Mouse (Mus musculus) forebrain, embryonic 11.5 days (tissue): ENCODE data around the gene Stk38. TPM values are rescaled to one million over a fixed set of nuclear protein-coding genes. Genes with fewer than 3 reads are reported as not detected.

Source experiments
- ATAC-seq: fragments of 200-750 bp; cut with Nextera tagmentation; replicated peaks from 2 replicates; pipeline ENCODE4 v1.8.0; 2017; ENCODE audit warnings: moderate TSS enrichment; ENCODE audit not compliant: low FRiP score
- DNase-seq: peaks from one replicate; pipeline ENCODE4 v3.0.0-alpha.2; 2017; ENCODE audit warnings: low spot score
- H3K27ac ChIP-seq: fragments of 300-500 bp; sonication (generic); 2 replicates; pipeline ENCODE4 v1.5.1; 2014; ENCODE audit warnings: low read depth, low read length
- H3K27me3 ChIP-seq: fragments of 300-500 bp; sonication (generic); 2 replicates; pipeline ENCODE4 v1.6.1; 2014; ENCODE audit warnings: mild to moderate bottlenecking, low read length, mixed read lengths; ENCODE audit not compliant: control insufficient read depth, insufficient read depth
- H3K36me3 ChIP-seq: fragments of 300-500 bp; sonication (generic); 2 replicates; pipeline ENCODE4 v1.6.1; 2014; ENCODE audit warnings: mild to moderate bottlenecking, low read length, moderate library complexity, mixed read lengths; ENCODE audit not compliant: control insufficient read depth, insufficient read depth
- H3K4me1 ChIP-seq: fragments of 300-500 bp; sonication (generic); replicated peaks from 2 replicates; pipeline ENCODE4 v1.6.1; 2014; ENCODE audit warnings: low read length, mixed read lengths; ENCODE audit not compliant: control insufficient read depth, insufficient read depth
- H3K4me2 ChIP-seq: fragments of 300-500 bp; sonication (generic); 2 replicates; pipeline ENCODE4 v1.6.1; 2014; ENCODE audit warnings: low read depth, mild to moderate bottlenecking, low read length, moderate library complexity, mixed read lengths; ENCODE audit not compliant: severe bottlenecking
- H3K4me3 ChIP-seq: fragments of 300-500 bp; sonication (generic); 2 replicates; pipeline ENCODE4 v1.5.1; 2014; ENCODE audit warnings: low read depth, low read length
- H3K9ac ChIP-seq: fragments of 300-500 bp; sonication (generic); 2 replicates; pipeline ENCODE4 v1.6.1; 2014; ENCODE audit warnings: low read length
- H3K9me3 ChIP-seq: fragments of 300-500 bp; sonication (generic); 2 replicates; pipeline ENCODE4 v1.6.1; 2016; ENCODE audit warnings: low read length, mixed read lengths; ENCODE audit not compliant: control insufficient read depth
- WGBS: fragments of 180-500 bp; shearing (Covaris S2); extraction: QIAGEN DNeasy Blood & Tissue Kit; methylation state at CpG from one replicate; pipeline ENCODE4 v1.1.7; 2014; 5-methylcytosine and 5-hydroxymethylcytosine counted together
- polyA plus RNA-seq: library from polyadenylated mRNA; unstranded; fragments of >200 nt; fragmentation: Nextera tagmentation; extraction: Ambion mirVana; gene quantifications from 2 replicates; pipeline ENCODE4 v1.2.1, GENCODE M21; 2014

Gene Stk38
- polyA plus RNA-seq, 1 experiment from 2014 or later, result 143 TPM

- 86% methylated on average over 7 of the region's 7 CpGs for WGBS
- H3K9ac ChIP-seq, result no peak overlapping the region
- H3K4me3 ChIP-seq, result no peak overlapping the region
- no peaks in the 10 kb centered on the region for H3K9me3 ChIP-seq
- no peaks in the 10 kb centered on the region for H3K4me1 ChIP-seq
- ATAC-seq, result no peak
- no peaks in the 10 kb centered on the region for H3K27me3 ChIP-seq
- H3K4me2 ChIP-seq, result no peak overlapping the region
- no peak overlapping the region for H3K27ac ChIP-seq
- no peak for DNase-seq
- H3K36me3 ChIP-seq, result peaks cover 15% of the 10 kb centered on the region; the same call in 1 of the 2 replicates
Measured at GRCm38 (mm10) chr17:29049923-29050322, 42.1 kb upstream of the Stk38 start.

- peak; percentile 50 for DNase-seq
- no peak for ATAC-seq
Measured at GRCm38 (mm10) chr17:29049508-29049889, 41.7 kb upstream of the Stk38 start.

GRCm38 (mm10) chr17:29048748-29049507, 41.1 kb upstream of the Stk38 start:
- Histone ChIP-seq H3K4me2 (no peak overlapping the region), H3K9me3 (no peaks in the 10 kb centered on the region), H3K4me1 (no peaks in the 10 kb centered on the region), H3K4me3 (no peak overlapping the region), H3K27me3 (no peaks in the 10 kb centered on the region), H3K27ac (no peak overlapping the region), H3K36me3 (peaks cover 19% of the 10 kb centered on the region; the same call in 1 of the 2 replicates), H3K9ac (no peak overlapping the region)
- WGBS, result 25% methylated on average over 13 of the region's 13 CpGs
- ATAC-seq (no peak; the same call in 1 of the 2 replicates), DNase-seq (peak; percentile 90)

More at GRCm38 (mm10) chr17:29049508-29049889, 41.7 kb upstream of the Stk38 start:
- Histone ChIP-seq H3K4me3 (no peak overlapping the region), H3K9ac (no peak overlapping the region), H3K36me3 (peaks cover 15% of the 10 kb centered on the region; the same call in 1 of the 2 replicates), H3K27me3 (no peaks in the 10 kb centered on the region), H3K4me2 (no peak overlapping the region), H3K9me3 (no peaks in the 10 kb centered on the region), H3K4me1 (no peaks in the 10 kb centered on the region), H3K27ac (no peak overlapping the region)
- 83% methylated on average over 5 of the region's 5 CpGs for WGBS

- Histone ChIP-seq H3K36me3 (peaks cover 25% of the 10 kb centered on the region), H3K9ac (no peak overlapping the region), H3K27me3 (no peaks in the 10 kb centered on the region), H3K4me3 (no peak overlapping the region), H3K27ac (no peak overlapping the region), H3K9me3 (no peaks in the 10 kb centered on the region), H3K4me1 (no peaks in the 10 kb centered on the region), H3K4me2 (no peak overlapping the region)
- ATAC-seq (no peak), DNase-seq (peak; percentile 42)
- 57% methylated on average over 3 of the region's 3 CpGs for WGBS
Measured at GRCm38 (mm10) chr17:29047697-29048514, 40.1 kb upstream of the Stk38 start.

DNA sequence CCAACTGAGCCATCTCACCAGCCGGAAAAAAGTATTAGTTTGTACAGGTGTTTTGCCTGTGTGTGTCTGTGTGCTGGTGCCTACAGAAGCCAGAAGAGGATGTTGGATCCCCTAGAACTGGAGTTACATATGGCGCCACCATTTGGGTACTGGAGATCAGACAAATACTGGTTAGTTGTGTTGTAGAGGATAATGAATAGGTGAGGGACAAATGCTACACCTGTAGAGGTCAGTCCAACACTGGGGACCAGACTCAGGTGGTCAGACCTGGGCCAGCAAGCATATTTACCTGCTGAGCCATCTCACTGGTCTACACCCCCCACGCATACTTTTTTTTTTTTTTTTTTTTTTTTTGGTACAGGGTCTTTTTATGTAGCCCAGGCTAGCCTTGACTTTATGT, 39.1 kb upstream of the Stk38 start:
- Histone ChIP-seq H3K9ac (no peak overlapping the region), H3K4me3 (no peak overlapping the region), H3K9me3 (no peaks in the 10 kb centered on the region), H3K4me2 (no peak overlapping the region), H3K36me3 (peaks cover 29% of the 10 kb centered on the region), H3K4me1 (no peaks in the 10 kb centered on the region), H3K27me3 (no peaks in the 10 kb centered on the region), H3K27ac (no peak overlapping the region)
- 93% methylated on average over 3 of the region's 3 CpGs for WGBS
- ATAC-seq (no peak), DNase-seq (peak; percentile 51)

DNA sequence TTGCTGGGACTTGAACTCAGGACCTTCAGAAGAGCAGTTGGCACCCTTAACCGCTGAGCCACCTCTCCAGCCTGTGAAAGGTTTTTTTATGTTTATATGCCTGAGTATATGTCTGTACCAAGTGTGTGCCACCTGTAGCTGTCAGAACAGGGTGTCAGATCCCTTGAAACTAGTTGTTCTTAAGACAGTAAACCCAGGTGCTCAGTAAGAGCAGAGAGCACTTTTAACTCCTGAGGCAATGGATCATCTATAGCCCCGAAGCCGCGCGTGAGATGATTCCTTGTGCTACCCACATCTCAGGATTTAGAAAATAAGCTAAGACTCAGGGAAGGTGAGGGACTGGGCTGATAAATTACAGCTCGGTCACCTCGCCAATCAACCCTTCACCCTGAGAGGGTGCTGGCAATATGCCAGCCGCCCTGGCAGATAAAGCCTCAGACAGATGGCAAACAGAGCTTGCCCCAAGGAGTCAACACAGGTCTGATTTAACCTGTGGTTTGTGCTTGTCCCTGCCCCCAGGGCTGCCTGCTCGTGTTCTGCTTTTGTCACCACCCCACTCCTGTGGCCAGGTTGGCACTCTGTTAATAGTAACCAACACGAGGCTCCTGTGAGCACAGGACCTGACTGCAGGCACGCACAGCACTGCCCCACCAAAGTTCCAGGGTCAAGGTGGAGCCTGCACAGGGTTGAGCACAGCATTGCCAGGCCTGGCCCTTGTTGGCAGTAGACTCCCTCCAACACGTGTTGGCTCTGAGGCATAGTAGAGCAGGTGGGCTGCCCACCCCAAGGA, 38.1 kb upstream of the Stk38 start:
- no peaks in the 10 kb centered on the region for H3K9me3 ChIP-seq
- H3K27ac ChIP-seq, result no peak overlapping the region
- DNase-seq (peak; percentile 70), ATAC-seq (no peak)
- WGBS, result 81% methylated on average over 12 of the region's 12 CpGs
- H3K4me1 ChIP-seq, result no peaks in the 10 kb centered on the region
- no peak overlapping the region for H3K4me3 ChIP-seq
- H3K36me3 ChIP-seq, result peaks cover 29% of the 10 kb centered on the region
- H3K27me3 ChIP-seq, result no peaks in the 10 kb centered on the region
- no peak overlapping the region for H3K4me2 ChIP-seq
- no peak overlapping the region for H3K9ac ChIP-seq

DNA sequence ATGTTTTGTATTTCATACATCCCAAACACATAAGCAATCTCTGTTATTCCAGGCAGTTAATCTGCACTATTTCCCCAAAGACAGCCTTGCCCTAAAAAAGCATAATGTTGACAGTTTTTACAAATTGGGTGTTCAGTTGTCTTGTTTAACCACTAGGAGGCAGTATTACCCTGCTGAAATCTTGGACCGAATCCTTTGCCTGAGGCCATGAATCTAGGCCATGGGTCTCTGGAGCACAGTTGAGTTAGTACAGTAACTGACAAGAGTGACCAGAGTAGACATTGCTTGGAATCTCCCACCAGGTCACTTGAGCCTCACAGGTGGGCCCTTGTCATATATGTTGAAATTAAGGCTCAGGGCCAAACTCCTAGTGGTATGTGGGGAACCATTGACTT, 37.1 kb upstream of the Stk38 start:
- H3K9me3 ChIP-seq, result no peaks in the 10 kb centered on the region
- no peak overlapping the region for H3K4me2 ChIP-seq
- H3K4me1 ChIP-seq, result no peaks in the 10 kb centered on the region
- no peak overlapping the region for H3K27ac ChIP-seq
- H3K36me3 ChIP-seq, result peaks cover 36% of the 10 kb centered on the region
- no peaks in the 10 kb centered on the region for H3K27me3 ChIP-seq
- 0 out of 2 replicates have a peak, but pooled peaks have one; percentile 19 for ATAC-seq
- DNase-seq, result peak; percentile 64
- no peak overlapping the region for H3K9ac ChIP-seq
- no peak overlapping the region for H3K4me3 ChIP-seq
- 75% methylated on average over 1 of the region's 1 CpGs for WGBS
